16 mouse cellular contexts compared by ENCODE assay signal in genomic region chr8:125741855-125742254, GRCm38 (mm10). TPM values are rescaled to one million over a fixed set of nuclear protein-coding genes. Genes with fewer than 3 reads are reported as not detected.
DNase-seq lines count a peak whose midpoint lies in the region; ATAC-seq lines count a peak whose summit lies in the region.
"Had no signal": no experiment of that assay in that cellular context is flagged by ENCODE, and none has a peak within 500 bp of the region (broad histone marks: within the 10 kb centered on the region; RNA-seq: fewer than 3 reads in every experiment).

No protein-coding gene starts in this region.

- DNase-seq in kidney, adult 8-10 months, result no peak
- DNase-seq in embryo, embryonic 9.5 days (ENCODE audit: extremely low spot score), result no peak
- DNase-seq in right cerebral cortex, postnatal 4 days, result no peak
- DNase-seq: cerebellum, postnatal 25 days; gastrocnemius, postnatal 25 days; kidney, adult 9 months; layer of hippocampus, adult 9-11 months; right cerebral cortex, postnatal 25 days had no signal

- no peaks in the 10 kb centered on the region for H3K9me3 ChIP-seq in kidney, embryonic 16.5 days (ENCODE audit: low read length)
- no peaks in the 10 kb centered on the region for H3K9me3 ChIP-seq in lung, embryonic 16.5 days (ENCODE audit: control insufficient read depth, low read length)
- no peaks in the 10 kb centered on the region for H3K9me3 ChIP-seq in stomach, embryonic 15.5 days
- H3K9me3 ChIP-seq: forebrain, embryonic 15.5 days; hindbrain, embryonic 13.5 days; midbrain, embryonic 12.5 days had no signal

- 46% methylated on average over 2 of the region's 2 CpGs for WGBS in kidney, embryonic 16.5 days
- 19% methylated on average over 2 of the region's 2 CpGs for WGBS in lung, embryonic 16.5 days
- 42% methylated on average over 2 of the region's 2 CpGs for WGBS in stomach, embryonic 15.5 days

- H3K4me3 ChIP-seq in kidney, embryonic 16.5 days (ENCODE audit: low read length), result no peak overlapping the region
- no peak overlapping the region for H3K4me3 ChIP-seq in lung, embryonic 16.5 days (ENCODE audit: low read length)
- H3K4me3 ChIP-seq in stomach, embryonic 15.5 days (replicated peaks), result no peak overlapping the region
- H3K4me3 ChIP-seq: forebrain, embryonic 15.5 days; hindbrain, embryonic 13.5 days; midbrain, embryonic 12.5 days had no signal

- H3K36me3 ChIP-seq in kidney, embryonic 16.5 days (ENCODE audit: insufficient read depth, low read length), result no peaks in the 10 kb centered on the region
- H3K36me3 ChIP-seq in lung, embryonic 16.5 days (ENCODE audit: control insufficient read depth, insufficient read depth, low read length), result 0 out of 2 replicates have a peak, but pooled peaks cover 2% of the 10 kb centered on the region
- H3K36me3 ChIP-seq in stomach, embryonic 15.5 days, result no peaks in the 10 kb centered on the region
- H3K36me3 ChIP-seq: forebrain, embryonic 15.5 days; midbrain, embryonic 12.5 days had no signal

- H3K9ac ChIP-seq in kidney, embryonic 16.5 days (replicated peaks; ENCODE audit: low read length), result no peak overlapping the region
- no peak overlapping the region for H3K9ac ChIP-seq in lung, embryonic 16.5 days (ENCODE audit: low read length)
- H3K9ac ChIP-seq in stomach, embryonic 15.5 days, result no peak overlapping the region
- H3K9ac ChIP-seq: forebrain, embryonic 15.5 days; hindbrain, embryonic 13.5 days; liver, embryonic 14.5 days; midbrain, embryonic 12.5 days had no signal

- H3K27me3 ChIP-seq in kidney, embryonic 16.5 days (ENCODE audit: insufficient read depth, low read length), result no peaks in the 10 kb centered on the region
- H3K27me3 ChIP-seq in lung, embryonic 16.5 days (ENCODE audit: control insufficient read depth, insufficient read depth, low read depth, low read length), result no peaks in the 10 kb centered on the region
- no peaks in the 10 kb centered on the region for H3K27me3 ChIP-seq in stomach, embryonic 15.5 days (replicated peaks)
- H3K27me3 ChIP-seq: forebrain, embryonic 15.5 days; hindbrain, embryonic 13.5 days; midbrain, embryonic 12.5 days had no signal

- no peak overlapping the region for H3K4me2 ChIP-seq in kidney, embryonic 16.5 days (replicated peaks; ENCODE audit: low read depth, low read length)
- H3K4me2 ChIP-seq in lung, embryonic 16.5 days (ENCODE audit: low read depth, low read length), result no peak overlapping the region
- no peak overlapping the region for H3K4me2 ChIP-seq in stomach, embryonic 15.5 days
- H3K4me2 ChIP-seq: forebrain, embryonic 15.5 days; hindbrain, embryonic 13.5 days; midbrain, embryonic 12.5 days had no signal

- peak overlapping the region; percentile 24; the same call in 1 of the 2 replicates for H3K27ac ChIP-seq in kidney, embryonic 16.5 days (ENCODE audit: low read length)
- H3K27ac ChIP-seq in lung, embryonic 16.5 days (ENCODE audit: low read length), result peak overlapping the region; percentile 69
- H3K27ac ChIP-seq in stomach, embryonic 15.5 days, result no peak overlapping the region; the same call in 1 of the 2 replicates
- H3K27ac ChIP-seq: forebrain, embryonic 15.5 days; hindbrain, embryonic 13.5 days; liver, embryonic 14.5 days; midbrain, embryonic 12.5 days had no signal

- peak; percentile 64; the same call in 1 of the 2 replicates for ATAC-seq in kidney, embryonic 16.5 days (ENCODE audit: low FRiP score, low TSS enrichment)
- peak; percentile 57 to 59 for ATAC-seq in hematopoietic stem cell, adult 5-6 weeks (replicated peaks in 1 of 2; ENCODE audit: insufficient read depth in 1 of 2, low FRiP score in 2 of 2, low TSS enrichment in 1 of 2, low read depth in 1 of 2, poor library complexity in 2 of 2, severe bottlenecking in 2 of 2)
- peak; percentile 91 for ATAC-seq in lung, embryonic 16.5 days (ENCODE audit: low read depth)
- ATAC-seq in stomach, embryonic 15.5 days (ENCODE audit: insufficient read depth, low FRiP score, low read depth), result peak; percentile 91
- ATAC-seq: forebrain, embryonic 15.5 days had no signal

- H3K4me1 ChIP-seq in kidney, embryonic 16.5 days (ENCODE audit: insufficient read depth, low read length), result no peaks in the 10 kb centered on the region
- peaks cover 4% of the 10 kb centered on the region for H3K4me1 ChIP-seq in lung, embryonic 16.5 days (replicated peaks; ENCODE audit: control insufficient read depth, insufficient read depth, low read length)
- H3K4me1 ChIP-seq in stomach, embryonic 15.5 days, result no peaks in the 10 kb centered on the region
- H3K4me1 ChIP-seq: midbrain, embryonic 12.5 days had no signal

RNA-seq across cellular contexts. Expression of gene Ntpcr, which starts 12.1 kb away (rescaled TPM):
- polyA plus RNA-seq in kidney, embryonic 16.5 days (2015; fragmentation: Nextera tagmentation; extraction: Ambion mirVana), result 30.3 and 30.8 TPM in 2 replicates
- total RNA-seq in hematopoietic stem cell, adult 5-6 weeks (2017), result 26.7 and 31.9 TPM in 2 replicates
- polyA plus RNA-seq in lung, embryonic 16.5 days (2015; fragmentation: Nextera tagmentation; extraction: Ambion mirVana), result 31.4 and 35.5 TPM in 2 replicates
- polyA plus RNA-seq in stomach, embryonic 15.5 days (2015; fragmentation: Nextera tagmentation; extraction: Ambion mirVana), result 27.9 and 29.7 TPM in 2 replicates
